In the genomic region with DNA sequence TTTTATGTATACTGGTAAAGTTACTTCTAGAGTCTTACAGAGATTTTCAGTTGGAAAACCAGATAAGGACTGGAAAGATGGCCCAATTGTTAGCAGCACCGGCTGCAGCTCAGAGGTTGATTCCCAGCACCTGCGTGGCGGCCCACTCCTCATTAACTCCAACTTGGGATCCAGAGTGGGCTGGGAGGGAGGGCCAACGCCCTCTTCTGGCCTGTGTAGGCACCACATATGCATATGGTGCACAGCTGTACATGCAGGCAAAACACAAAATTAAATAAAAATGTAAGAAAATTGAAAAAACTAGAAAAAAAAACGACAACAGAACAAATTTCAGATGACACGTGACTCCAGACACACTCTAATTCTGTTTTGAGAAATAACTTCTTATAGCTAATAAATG, we compare ENCODE assay signal across 8 mouse cellular contexts. TPM values are rescaled to one million over a fixed set of nuclear protein-coding genes. Genes with fewer than 3 reads are reported as not detected.
DNase-seq lines count a peak whose midpoint lies in the region; ATAC-seq and TF ChIP-seq lines count a peak whose summit lies in the region.

No protein-coding gene starts in this region.

- 54% methylated on average over 6 of the region's 6 CpGs for WGBS in heart, embryonic 13.5 days
- WGBS in midbrain, postnatal 0 days, result 66% methylated on average over 6 of the region's 6 CpGs
- WGBS in midbrain, embryonic 13.5 days, result 66% methylated on average over 6 of the region's 6 CpGs
- 64% methylated on average over 6 of the region's 6 CpGs for WGBS in hindbrain, embryonic 12.5 days
- 65% methylated on average over 6 of the region's 6 CpGs for WGBS in stomach, postnatal 0 days

- no peak for ATAC-seq in heart, embryonic 13.5 days (ENCODE audit: extremely low read depth, insufficient number of reproducible peaks, low FRiP score, low TSS enrichment)
- ATAC-seq in midbrain, postnatal 0 days (ENCODE audit: low FRiP score), result no peak
- no peak for ATAC-seq in midbrain, embryonic 13.5 days
- no peak for ATAC-seq in hindbrain, embryonic 12.5 days (ENCODE audit: low FRiP score)
- no peak for ATAC-seq in stomach, postnatal 0 days (ENCODE audit: low FRiP score, low TSS enrichment)

- H3K36me3 ChIP-seq in heart, embryonic 13.5 days, result no peaks in the 10 kb centered on the region; the same call in 1 of the 2 replicates
- H3K36me3 ChIP-seq in midbrain, postnatal 0 days (ENCODE audit: insufficient read depth, low read length), result 0 out of 2 replicates have a peak, but pooled peaks cover 4% of the 10 kb centered on the region
- no peaks in the 10 kb centered on the region for H3K36me3 ChIP-seq in midbrain, embryonic 13.5 days
- H3K36me3 ChIP-seq in hindbrain, embryonic 12.5 days, result no peaks in the 10 kb centered on the region
- H3K36me3 ChIP-seq in stomach, postnatal 0 days (ENCODE audit: control insufficient read depth, insufficient read depth, low read length), result no peaks in the 10 kb centered on the region

- H3K27me3 ChIP-seq in heart, embryonic 13.5 days (replicated peaks), result no peaks in the 10 kb centered on the region
- H3K27me3 ChIP-seq in midbrain, postnatal 0 days (ENCODE audit: insufficient read depth, low read length), result no peaks in the 10 kb centered on the region
- H3K27me3 ChIP-seq in midbrain, embryonic 13.5 days, result no peaks in the 10 kb centered on the region
- H3K27me3 ChIP-seq in hindbrain, embryonic 12.5 days, result no peaks in the 10 kb centered on the region
- H3K27me3 ChIP-seq in stomach, postnatal 0 days (ENCODE audit: control insufficient read depth, insufficient read depth, low read length), result no peaks in the 10 kb centered on the region

- no peak for DNase-seq in heart, adult 11 months
- no peak for DNase-seq in midbrain, postnatal 0 days (ENCODE audit: low spot score)
- no peak for DNase-seq in stomach, postnatal 0 days (ENCODE audit: low spot score)
- DNase-seq in gastrocnemius, postnatal 10 days, result no peak
- DNase-seq in right cerebral cortex, postnatal 4 days, result no peak

- peaks cover 57% of the 10 kb centered on the region for H3K4me1 ChIP-seq in heart, embryonic 13.5 days
- H3K4me1 ChIP-seq in midbrain, postnatal 0 days (ENCODE audit: insufficient read depth, low read length), result peaks cover 8% of the 10 kb centered on the region
- H3K4me1 ChIP-seq in midbrain, embryonic 13.5 days (replicated peaks), result peaks cover 31% of the 10 kb centered on the region
- peaks cover 24% of the 10 kb centered on the region for H3K4me1 ChIP-seq in hindbrain, embryonic 12.5 days
- H3K4me1 ChIP-seq in stomach, postnatal 0 days (replicated peaks; ENCODE audit: control insufficient read depth, insufficient read depth), result no peaks in the 10 kb centered on the region

- peak overlapping the region; percentile 75 for H3K4me3 ChIP-seq in heart, embryonic 13.5 days
- peak overlapping the region; percentile 95; the same call in 1 of the 2 replicates for H3K4me3 ChIP-seq in midbrain, postnatal 0 days (ENCODE audit: low read depth, low read length)
- H3K4me3 ChIP-seq in midbrain, embryonic 13.5 days (replicated peaks), result no peak overlapping the region
- no peak overlapping the region for H3K4me3 ChIP-seq in hindbrain, embryonic 12.5 days
- H3K4me3 ChIP-seq in stomach, postnatal 0 days (ENCODE audit: low read depth, low read length), result no peak overlapping the region

- peak; percentile 46 for TF ChIP-seq CTCF in midbrain, postnatal 0 days (IDR thresholded peaks at IDR 0.05)
- peak; percentile 55 for TF ChIP-seq CTCF in stomach, postnatal 0 days (IDR thresholded peaks at IDR 0.05; ENCODE audit: low read depth)

- peak overlapping the region; percentile 73 for H3K4me2 ChIP-seq in heart, embryonic 13.5 days
- H3K4me2 ChIP-seq in midbrain, postnatal 0 days (ENCODE audit: low read depth, low read length, poor library complexity, severe bottlenecking), result peak overlapping the region; percentile 18; the same call in 1 of the 2 replicates
- no peak overlapping the region for H3K4me2 ChIP-seq in midbrain, embryonic 13.5 days (replicated peaks)
- 0 out of 2 replicates have a peak overlapping the region, but pooled peaks have one; percentile 61 for H3K4me2 ChIP-seq in hindbrain, embryonic 12.5 days (replicated peaks)
- H3K4me2 ChIP-seq in stomach, postnatal 0 days (replicated peaks; ENCODE audit: low read depth), result no peak overlapping the region

- TF ChIP-seq EP300 in stomach, postnatal 0 days (optimal IDR thresholded peaks at IDR 0.05), result no peak

- peak overlapping the region; percentile 95; the same call in 1 of the 2 replicates for H3K27ac ChIP-seq in heart, embryonic 13.5 days (replicated peaks)
- H3K27ac ChIP-seq in midbrain, postnatal 0 days (ENCODE audit: low read depth, low read length), result no peak overlapping the region; the same call in 1 of the 2 replicates
- no peak overlapping the region for H3K27ac ChIP-seq in midbrain, embryonic 13.5 days
- no peak overlapping the region for H3K27ac ChIP-seq in hindbrain, embryonic 12.5 days
- no peak overlapping the region for H3K27ac ChIP-seq in stomach, postnatal 0 days (replicated peaks)

- no peak overlapping the region for H3K9ac ChIP-seq in heart, embryonic 13.5 days
- no peak overlapping the region for H3K9ac ChIP-seq in midbrain, postnatal 0 days (replicated peaks; ENCODE audit: low read length, poor library complexity, severe bottlenecking)
- no peak overlapping the region for H3K9ac ChIP-seq in midbrain, embryonic 13.5 days (replicated peaks)
- no peak overlapping the region for H3K9ac ChIP-seq in hindbrain, embryonic 12.5 days
- H3K9ac ChIP-seq in stomach, postnatal 0 days (ENCODE audit: low read length), result no peak overlapping the region

- H3K9me3 ChIP-seq in heart, embryonic 13.5 days, result no peaks in the 10 kb centered on the region
- no peaks in the 10 kb centered on the region for H3K9me3 ChIP-seq in midbrain, postnatal 0 days (ENCODE audit: low read length)
- no peaks in the 10 kb centered on the region for H3K9me3 ChIP-seq in midbrain, embryonic 13.5 days
- H3K9me3 ChIP-seq in hindbrain, embryonic 12.5 days (replicated peaks), result no peaks in the 10 kb centered on the region
- no peaks in the 10 kb centered on the region for H3K9me3 ChIP-seq in stomach, postnatal 0 days (ENCODE audit: control insufficient read depth, low read length)

RNA-seq across cellular contexts. Expression of a gene that starts 0.9 kb away (rescaled TPM):
- 25.5 and 27.0 TPM in 2 replicates for polyA plus RNA-seq in heart, embryonic 13.5 days (2015; fragmentation: Nextera tagmentation; extraction: Ambion mirVana)
- 33.9 and 38.4 TPM in 2 replicates for total RNA-seq in midbrain, postnatal 0 days (2014; rRNA removed)
- 13.7 and 16.9 TPM in 2 replicates for polyA plus RNA-seq in midbrain, postnatal 0 days (2015; fragmentation: Nextera tagmentation; extraction: Ambion mirVana)
- 25.6 and 27.6 TPM in 2 replicates for polyA plus RNA-seq in midbrain, embryonic 13.5 days (2015; fragmentation: Nextera tagmentation; extraction: Ambion mirVana)
- 42.9 and 44.7 TPM in 2 replicates for polyA plus RNA-seq in hindbrain, embryonic 12.5 days (2016; fragmentation: Nextera tagmentation; extraction: Ambion mirVana)
- 12.4 and 13.1 TPM in 2 replicates for polyA plus RNA-seq in stomach, postnatal 0 days (2015; fragmentation: Nextera tagmentation; extraction: Ambion mirVana)
- total RNA-seq in gastrocnemius, postnatal 10 days (2021), result 10 to 100 TPM; 25.4 to 33.2 TPM

RNA-seq across cellular contexts. Expression of a gene that starts 1.5 kb away (rescaled TPM):
- 6.2 and 7.5 TPM in 2 replicates for polyA plus RNA-seq in heart, embryonic 13.5 days (2015; fragmentation: Nextera tagmentation; extraction: Ambion mirVana)
- total RNA-seq in midbrain, postnatal 0 days (2014; rRNA removed), result 121 and 230 TPM in 2 replicates
- polyA plus RNA-seq in midbrain, postnatal 0 days (2015; fragmentation: Nextera tagmentation; extraction: Ambion mirVana), result 170 and 179 TPM in 2 replicates
- 128 and 129 TPM in 2 replicates for polyA plus RNA-seq in midbrain, embryonic 13.5 days (2015; fragmentation: Nextera tagmentation; extraction: Ambion mirVana)
- 71.5 and 77.7 TPM in 2 replicates for polyA plus RNA-seq in hindbrain, embryonic 12.5 days (2016; fragmentation: Nextera tagmentation; extraction: Ambion mirVana)
- 3.8 and 4.3 TPM in 2 replicates for polyA plus RNA-seq in stomach, postnatal 0 days (2015; fragmentation: Nextera tagmentation; extraction: Ambion mirVana)
- 1 to 10 TPM; 4.6 to 5.2 TPM for total RNA-seq in gastrocnemius, postnatal 10 days (2021)

Comparison
In these comparisons a context has a peak if more than half of its experiments do, and no peak if none do; other contexts are left out.
1. H3K4me2 ChIP-seq: peak in heart, embryonic 13.5 days (single experiment), midbrain, postnatal 0 days (single experiment) and hindbrain, embryonic 12.5 days (single experiment); none in midbrain, embryonic 13.5 days (single experiment) and stomach, postnatal 0 days (single experiment).
2. H3K4me3 ChIP-seq: peak in heart, embryonic 13.5 days (single experiment) and midbrain, postnatal 0 days (single experiment); none in midbrain, embryonic 13.5 days (single experiment), hindbrain, embryonic 12.5 days (single experiment) and stomach, postnatal 0 days (single experiment).